Mouse (Mus musculus) neural tube, embryonic 11.5 days (tissue): ENCODE results near the gene Lrba. TPM values are rescaled to one million over a fixed set of nuclear protein-coding genes. Genes with fewer than 3 reads are reported as not detected.

Source experiments
- ATAC-seq: fragments of 200-750 bp; cut with Nextera tagmentation; 2 replicates; pipeline ENCODE4 v1.8.0; 2017; ENCODE audit warnings: moderate number of reproducible peaks, mild to moderate bottlenecking, moderate TSS enrichment, moderate library complexity; ENCODE audit not compliant: insufficient read depth, low FRiP score, low TSS enrichment
- DNase-seq: peaks from one replicate; pipeline ENCODE4 v3.0.0-alpha.2; 2015; ENCODE audit warnings: low spot score
- H3K27ac ChIP-seq: fragments of 300-500 bp; sonication (generic); 2 replicates; pipeline ENCODE4 v1.5.1; 2014; ENCODE audit warnings: low read depth, mild to moderate bottlenecking, low read length
- H3K27me3 ChIP-seq: fragments of 300-500 bp; sonication (generic); 2 replicates; pipeline ENCODE4 v1.6.1; 2014; ENCODE audit warnings: mild to moderate bottlenecking, low read length, mixed read lengths; ENCODE audit not compliant: control insufficient read depth, insufficient read depth
- H3K36me3 ChIP-seq: fragments of 300-500 bp; sonication (generic); 2 replicates; pipeline ENCODE4 v1.6.1; 2014; ENCODE audit warnings: mild to moderate bottlenecking, low read length, moderate library complexity, mixed read lengths; ENCODE audit not compliant: control insufficient read depth, insufficient read depth
- H3K4me1 ChIP-seq: fragments of 300-500 bp; sonication (generic); 2 replicates; pipeline ENCODE4 v1.6.1; 2014; ENCODE audit warnings: low read length, mixed read lengths; ENCODE audit not compliant: control insufficient read depth, insufficient read depth
- H3K4me2 ChIP-seq: fragments of 300-500 bp; sonication (generic); 2 replicates; pipeline ENCODE4 v1.6.1; 2014; ENCODE audit warnings: low read depth, mild to moderate bottlenecking, moderate library complexity
- H3K4me3 ChIP-seq: fragments of 300-500 bp; sonication (generic); 2 replicates; pipeline ENCODE4 v1.5.1; 2014; ENCODE audit warnings: low read depth, low read length
- H3K9ac ChIP-seq: fragments of 300-500 bp; sonication (generic); 2 replicates; pipeline ENCODE4 v1.6.1; 2014; ENCODE audit warnings: mild to moderate bottlenecking, low read length
- H3K9me3 ChIP-seq: fragments of 300-500 bp; sonication (generic); 2 replicates; pipeline ENCODE4 v1.6.1; 2016; ENCODE audit warnings: low read length; ENCODE audit not compliant: control insufficient read depth
- whole genome bisulfite sequencing: fragments of 180-500 bp; shearing (Covaris S2); extraction: QIAGEN DNeasy Blood & Tissue Kit; methylation state at CpG from one replicate; pipeline ENCODE4 v1.1.7; 2014; 5-methylcytosine and 5-hydroxymethylcytosine counted together
- polyA plus RNA-seq: library from polyadenylated mRNA; unstranded; fragments of >200 nt; fragmentation: Nextera tagmentation; extraction: Ambion mirVana; gene quantifications from 2 replicates; pipeline ENCODE4 v1.2.1, GENCODE M21; 2014

Gene Lrba
- polyA plus RNA-seq, 1 experiment from 2014 or later: 5.7 TPM

- Histone ChIP-seq H3K4me2 (peak within 1 kb of the TSS; percentile 73), H3K4me3 (peak within 1 kb of the TSS; percentile 50), H3K36me3 (no peaks in the 10 kb centered on the region), H3K27me3 (peaks cover 34% of the 10 kb centered on the region), H3K4me1 (peaks cover 15% of the 10 kb centered on the region), H3K9ac (peak within 1 kb of the TSS; percentile 73), H3K27ac (peak within 1 kb of the TSS; percentile 89), H3K9me3 (no peaks in the 10 kb centered on the region)
- WGBS: under 1% methylated on average over 25 of the region's 25 CpGs
- peak; percentile 60 for ATAC-seq
- peak; percentile 75 for DNase-seq
Observed at GRCm38 (mm10) chr3:86548091-86549015, 323.9 kb downstream of the Lrba start, which contains the start of gene Mab21l2. Mab21l2 (minus strand) TSS chr3:86548629.

DNA sequence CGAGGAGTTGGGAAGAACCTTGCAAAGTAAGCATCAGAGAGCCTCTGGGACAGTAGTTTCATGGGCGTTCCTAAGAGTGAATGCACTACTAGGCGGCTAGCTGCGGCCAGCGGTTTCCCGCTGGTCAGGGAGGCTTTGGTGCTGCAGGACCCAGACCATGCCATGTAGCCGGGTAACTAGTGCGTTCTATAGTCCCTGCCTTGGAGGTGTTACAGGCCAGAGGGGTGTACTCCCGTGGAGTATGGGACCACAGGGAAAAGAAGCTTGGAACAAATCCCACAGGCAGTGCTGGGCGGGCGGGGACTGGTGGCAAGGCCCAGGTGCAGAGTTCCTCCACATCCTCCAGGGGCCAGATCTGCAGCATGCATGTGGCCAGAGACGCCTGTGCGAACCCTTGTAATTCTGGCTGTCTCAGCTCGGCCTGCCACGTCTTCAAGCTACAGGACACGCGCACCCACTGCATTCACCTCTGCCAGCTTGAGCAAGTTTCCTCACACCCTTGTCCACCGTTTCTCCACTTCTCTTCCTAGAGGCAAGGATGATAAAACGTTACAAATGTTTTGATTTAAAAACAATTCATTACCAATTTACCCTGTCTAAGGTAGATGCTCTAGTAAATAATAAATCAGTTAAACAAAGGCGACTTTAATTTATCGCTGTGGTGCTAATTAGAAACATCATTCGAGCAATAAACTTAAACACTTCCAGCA, 326.0 kb downstream of the Lrba start:
- H3K4me1 ChIP-seq: peaks cover 15% of the 10 kb centered on the region
- peak overlapping the region; percentile 40 for H3K4me2 ChIP-seq
- ATAC-seq: peak; percentile 54
- WGBS: 3% methylated on average over 22 of the region's 22 CpGs
- no peaks in the 10 kb centered on the region for H3K9me3 ChIP-seq
- H3K9ac ChIP-seq: no peak overlapping the region
- DNase-seq: peak; percentile 62
- no peak overlapping the region for H3K4me3 ChIP-seq
- peak overlapping the region; percentile 69 for H3K27ac ChIP-seq
- H3K36me3 ChIP-seq: no peaks in the 10 kb centered on the region
- peaks cover 32% of the 10 kb centered on the region for H3K27me3 ChIP-seq

DNA sequence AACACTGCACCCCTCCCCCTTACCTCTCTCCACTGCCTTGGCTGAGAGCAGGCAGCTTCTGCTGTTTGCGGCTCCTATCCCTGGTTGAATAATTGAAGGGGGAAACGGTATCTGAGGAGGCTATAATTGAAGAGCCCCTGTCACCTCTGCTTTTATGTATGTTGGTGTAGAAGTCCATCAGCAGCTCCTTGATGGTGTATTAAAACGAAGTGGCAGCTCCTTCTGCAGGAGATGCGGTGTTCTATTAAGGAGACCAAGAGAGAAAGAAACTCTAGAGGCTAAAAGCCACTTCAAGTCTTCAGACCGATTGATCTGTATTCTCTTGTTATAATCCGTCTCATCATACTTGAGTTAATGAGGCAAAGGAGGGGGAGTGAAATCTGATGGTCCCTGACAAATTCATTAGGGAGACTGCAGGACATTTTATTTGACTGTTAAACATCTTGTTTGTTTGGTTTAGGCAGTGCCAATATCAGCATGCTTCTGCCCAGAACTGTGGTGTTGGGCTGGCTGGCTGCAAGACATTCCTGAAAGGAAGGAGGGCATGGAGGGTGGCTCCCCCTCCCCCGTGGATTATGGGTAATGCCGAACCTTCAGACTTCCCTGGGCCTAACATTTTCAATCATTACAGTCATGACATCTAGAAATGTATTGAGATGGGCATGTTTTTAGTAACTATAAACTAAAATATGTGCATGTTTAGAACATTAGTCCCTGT, 326.7 kb downstream of the Lrba start:
- H3K27me3 ChIP-seq: peaks cover 32% of the 10 kb centered on the region
- DNase-seq (peak; percentile 23), ATAC-seq (no peak)
- H3K9ac ChIP-seq: no peak overlapping the region
- H3K36me3 ChIP-seq: no peaks in the 10 kb centered on the region
- WGBS: 7% methylated on average over 8 of the region's 8 CpGs
- H3K4me1 ChIP-seq: peaks cover 15% of the 10 kb centered on the region
- no peak overlapping the region for H3K27ac ChIP-seq
- H3K9me3 ChIP-seq: no peaks in the 10 kb centered on the region
- H3K4me3 ChIP-seq: no peak overlapping the region
- no peak overlapping the region for H3K4me2 ChIP-seq

GRCm38 (mm10) chr3:86552170-86552569, 327.7 kb downstream of the Lrba start:
- Histone ChIP-seq H3K9ac (no peak overlapping the region), H3K4me1 (peaks cover 11% of the 10 kb centered on the region), H3K4me3 (no peak overlapping the region), H3K9me3 (no peaks in the 10 kb centered on the region), H3K27ac (no peak overlapping the region), H3K4me2 (no peak overlapping the region), H3K36me3 (no peaks in the 10 kb centered on the region), H3K27me3 (peaks cover 24% of the 10 kb centered on the region)
- no peak for DNase-seq
- no peak for ATAC-seq
- WGBS: 41% methylated on average over 5 of the region's 5 CpGs

DNA sequence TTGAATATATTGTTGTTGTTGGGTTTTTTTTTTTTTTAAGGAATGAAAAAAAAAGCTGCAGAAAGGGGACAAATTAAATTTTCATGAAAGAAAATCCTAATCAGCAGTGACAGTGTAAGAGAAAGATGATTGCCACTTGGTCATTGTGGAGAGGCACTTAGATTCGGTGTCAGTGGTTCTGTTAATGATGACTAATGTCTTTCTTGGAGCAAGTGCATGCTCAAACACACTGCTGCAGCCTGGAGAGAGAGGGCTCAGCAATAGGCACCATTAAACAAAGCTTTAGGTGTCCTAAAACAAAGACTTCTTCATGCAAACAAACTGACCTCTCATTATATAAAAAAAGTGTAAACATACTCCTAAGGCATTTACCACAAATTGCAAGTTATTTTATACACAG, 334.5 kb downstream of the Lrba start:
- 24% methylated on average over 1 of the region's 1 CpGs for WGBS
- Histone ChIP-seq H3K9ac (no peak overlapping the region), H3K27ac (no peak overlapping the region), H3K36me3 (no peaks in the 10 kb centered on the region), H3K9me3 (no peaks in the 10 kb centered on the region), H3K4me1 (no peaks in the 10 kb centered on the region), H3K4me2 (no peak overlapping the region), H3K4me3 (no peak overlapping the region), H3K27me3 (no peaks in the 10 kb centered on the region)
- DNase-seq: no peak
- ATAC-seq: no peak

DNA sequence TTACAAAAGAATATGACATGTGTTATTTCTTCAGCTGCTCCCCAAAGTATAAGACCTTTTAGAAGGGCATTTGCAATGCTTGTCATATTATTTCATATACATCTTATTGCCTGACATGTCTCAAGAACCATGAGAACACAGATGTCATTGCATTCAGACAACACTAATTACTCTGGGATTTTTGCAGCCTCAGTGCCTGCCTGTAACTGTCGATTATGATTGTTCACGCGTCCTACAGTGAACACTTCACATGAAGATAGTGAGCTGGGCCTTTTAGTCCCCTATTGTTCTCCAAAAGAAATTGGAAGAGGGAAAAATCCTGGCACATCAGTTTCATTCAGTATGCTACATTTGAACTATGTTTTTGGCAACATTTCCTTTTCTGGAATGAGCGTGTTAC, 335.2 kb downstream of the Lrba start:
- H3K36me3 ChIP-seq: no peaks in the 10 kb centered on the region
- no peak overlapping the region for H3K4me2 ChIP-seq
- no peak overlapping the region for H3K4me3 ChIP-seq
- ATAC-seq (no peak), DNase-seq (no peak)
- H3K4me1 ChIP-seq: no peaks in the 10 kb centered on the region
- no peak overlapping the region for H3K27ac ChIP-seq
- no peaks in the 10 kb centered on the region for H3K9me3 ChIP-seq
- no peak overlapping the region for H3K9ac ChIP-seq
- WGBS: 86% methylated on average over 4 of the region's 4 CpGs
- H3K27me3 ChIP-seq: no peaks in the 10 kb centered on the region

GRCm38 (mm10) chr3:86560281-86561022, 336.0 kb downstream of the Lrba start:
- H3K9ac ChIP-seq: no peak overlapping the region
- H3K27ac ChIP-seq: 0 out of 2 replicates have a peak overlapping the region, but pooled peaks have one; percentile 0
- no peaks in the 10 kb centered on the region for H3K4me1 ChIP-seq
- H3K4me3 ChIP-seq: no peak overlapping the region
- 84% methylated on average over 4 of the region's 4 CpGs for WGBS
- no peak overlapping the region for H3K4me2 ChIP-seq
- H3K9me3 ChIP-seq: no peaks in the 10 kb centered on the region
- DNase-seq: no peak
- ATAC-seq: no peak
- no peaks in the 10 kb centered on the region for H3K27me3 ChIP-seq
- H3K36me3 ChIP-seq: no peaks in the 10 kb centered on the region

DNA sequence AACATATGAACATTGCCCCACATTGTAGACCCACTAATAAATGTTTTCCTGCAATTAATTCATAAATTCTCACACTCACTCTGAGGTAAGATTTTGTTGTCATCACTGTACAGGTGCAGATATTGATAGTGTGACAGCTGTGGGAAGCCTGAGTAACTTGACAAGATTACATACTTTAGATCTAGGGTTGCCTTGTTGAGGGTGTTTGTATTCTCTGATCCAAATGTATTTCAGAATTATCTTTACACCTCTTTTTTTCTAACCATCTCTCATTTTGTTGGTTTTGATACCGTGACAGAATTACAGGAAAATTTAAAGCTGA, 336.5 kb downstream of the Lrba start:
- Histone ChIP-seq H3K4me2 (no peak overlapping the region), H3K27ac (no peak overlapping the region), H3K4me3 (no peak overlapping the region), H3K36me3 (no peaks in the 10 kb centered on the region), H3K9ac (no peak overlapping the region), H3K27me3 (no peaks in the 10 kb centered on the region), H3K9me3 (no peaks in the 10 kb centered on the region), H3K4me1 (no peaks in the 10 kb centered on the region)
- ATAC-seq (no peak), DNase-seq (no peak)
- 92% methylated on average over 1 of the region's 1 CpGs for WGBS
